Mouse (Mus musculus) cortical plate, adult 2 months (tissue): ENCODE results near the gene Nat8f4.

Experiments used
- CTCF ChIP-seq: fragments of 200-500 bp; IDR thresholded peaks from 2 replicates; pipeline ENCODE4 v1.5.1; 2011; ENCODE audit warnings: mild to moderate bottlenecking, control low read depth, low read length; ENCODE audit not compliant: insufficient read depth; ENCODE audit errors: extremely low read depth
- POLR2A ChIP-seq: fragments of 200-500 bp; IDR thresholded peaks from 2 replicates; pipeline ENCODE4 v1.6.1; 2011; ENCODE audit warnings: mild to moderate bottlenecking, low read length, control low read depth; ENCODE audit not compliant: insufficient read depth; ENCODE audit errors: extremely low read depth

- no peak for TF ChIP-seq CTCF
- no peak for TF ChIP-seq POLR2A
These were observed 6.9 kb upstream of the Nat8f4 start, which contains the start of gene Tprkb for GRCm38 (mm10) chr6:85911587-85911986.
